Mouse (Mus musculus) limb, embryonic 12.5 days (tissue): Measurements from ENCODE around the gene Pdlim3. TPM values are rescaled to one million over a fixed set of nuclear protein-coding genes. Genes with fewer than 3 reads are reported as not detected.

ENCODE experiments used
- ATAC-seq: fragments of 200-750 bp; cut with Nextera tagmentation; 2 replicates; pipeline ENCODE4 v1.8.0; 2017; ENCODE audit warnings: low read depth, moderate TSS enrichment; ENCODE audit not compliant: insufficient number of reproducible peaks, insufficient read depth, low FRiP score, low TSS enrichment
- H3K27ac ChIP-seq: fragments of 300-500 bp; sonication (generic); 2 replicates; pipeline ENCODE4 v1.5.1; 2016; ENCODE audit warnings: mild to moderate bottlenecking, moderate library complexity
- H3K27me3 ChIP-seq: fragments of 300-500 bp; sonication (generic); 2 replicates; pipeline ENCODE4 v1.6.1; 2016; ENCODE audit warnings: mild to moderate bottlenecking, moderate library complexity
- H3K36me3 ChIP-seq: fragments of 300-500 bp; sonication (generic); 2 replicates; pipeline ENCODE4 v1.6.1; 2016; ENCODE audit warnings: mild to moderate bottlenecking, moderate library complexity
- H3K4me1 ChIP-seq: fragments of 300-500 bp; sonication (generic); replicated peaks from 2 replicates; pipeline ENCODE4 v1.6.1; 2016
- H3K4me2 ChIP-seq: fragments of 300-500 bp; sonication (generic); 2 replicates; pipeline ENCODE4 v1.6.1; 2016; ENCODE audit warnings: mild to moderate bottlenecking, moderate library complexity
- H3K4me3 ChIP-seq: fragments of 300-500 bp; sonication (generic); replicated peaks from 2 replicates; pipeline ENCODE4 v1.5.1; 2016; ENCODE audit warnings: mild to moderate bottlenecking
- H3K9ac ChIP-seq: fragments of 300-500 bp; sonication (generic); replicated peaks from 2 replicates; pipeline ENCODE4 v1.6.1; 2016; ENCODE audit warnings: mild to moderate bottlenecking, moderate library complexity
- H3K9me3 ChIP-seq: fragments of 300-500 bp; sonication (generic); 2 replicates; pipeline ENCODE4 v1.6.1; 2016; ENCODE audit warnings: mild to moderate bottlenecking, moderate library complexity
- WGBS: fragments of 180-500 bp; shearing (Covaris S2); methylation state at CpG from one replicate; pipeline ENCODE4 v1.1.7; 2016; 5-methylcytosine and 5-hydroxymethylcytosine counted together
- polyA plus RNA-seq: library from polyadenylated mRNA; unstranded; fragments of >200 nt; fragmentation: Nextera tagmentation; extraction: Ambion mirVana; gene quantifications from 2 replicates; pipeline ENCODE4 v1.2.1, GENCODE M21; 2016

The Pdlim3 gene
- polyA plus RNA-seq, 1 experiment from 2014 or later, result 17.9 TPM

DNA sequence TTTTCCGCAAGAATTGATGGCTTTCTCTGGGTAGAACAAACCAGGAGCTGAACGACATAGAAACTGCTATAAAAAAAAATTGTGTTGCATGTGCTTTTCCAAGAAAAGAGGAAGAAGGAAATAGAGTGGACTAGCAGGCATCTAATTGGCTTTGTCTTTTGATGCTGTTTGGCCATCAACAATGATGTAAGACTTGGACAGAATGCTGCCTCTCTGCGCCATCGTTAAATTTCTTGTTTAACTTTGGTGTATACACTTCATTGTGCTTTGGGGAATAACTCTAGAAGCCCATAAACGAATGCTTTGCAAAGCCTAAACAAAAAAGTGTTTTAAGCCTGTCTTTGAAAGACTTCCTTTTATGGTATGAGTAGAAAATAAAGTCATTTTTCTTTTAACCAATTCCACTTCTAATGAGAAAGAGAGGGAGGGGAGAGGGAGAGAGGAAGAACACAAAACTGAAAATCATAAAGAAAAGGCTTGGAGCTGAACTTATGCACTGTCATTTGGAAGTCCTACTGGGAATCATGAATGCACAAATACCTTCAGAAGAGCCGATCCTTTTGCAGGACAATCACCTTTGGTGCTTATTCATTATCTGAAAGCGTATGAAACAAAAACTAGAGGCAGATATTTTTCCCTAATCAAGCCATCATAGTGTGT lies 20.5 kb downstream of the Pdlim3 start:
- Histone ChIP-seq H3K27me3 (no peaks in the 10 kb centered on the region), H3K9ac (no peak overlapping the region), H3K4me2 (no peak overlapping the region), H3K4me3 (no peak overlapping the region), H3K4me1 (peaks cover 12% of the 10 kb centered on the region; the same call in 1 of the 2 replicates), H3K36me3 (no peaks in the 10 kb centered on the region), H3K27ac (no peak overlapping the region), H3K9me3 (no peaks in the 10 kb centered on the region)
- 64% methylated on average over 7 of the region's 7 CpGs for WGBS
- no peak for ATAC-seq

DNA sequence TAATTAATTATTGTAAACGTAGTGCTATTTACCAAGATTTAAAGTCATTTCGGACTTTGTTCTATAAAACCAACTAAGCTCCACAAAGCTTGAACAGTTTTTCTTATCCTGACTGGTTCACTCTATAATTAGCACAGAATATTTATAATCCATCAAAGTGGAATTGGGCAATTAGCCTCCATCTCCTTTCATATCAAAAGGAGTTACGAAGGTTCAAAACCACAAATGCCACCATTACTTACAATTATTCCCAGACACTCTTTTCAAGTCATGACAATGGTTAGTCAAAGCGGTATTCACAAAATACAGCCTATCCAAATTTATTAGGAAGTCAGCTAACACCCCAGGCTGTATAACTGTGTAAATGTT lies 21.0 kb downstream of the Pdlim3 start:
- Histone ChIP-seq H3K4me3 (no peak overlapping the region), H3K9me3 (no peaks in the 10 kb centered on the region), H3K9ac (no peak overlapping the region), H3K27ac (no peak overlapping the region), H3K27me3 (no peaks in the 10 kb centered on the region), H3K4me2 (no peak overlapping the region), H3K4me1 (peaks cover 12% of the 10 kb centered on the region; the same call in 1 of the 2 replicates), H3K36me3 (no peaks in the 10 kb centered on the region)
- WGBS, result 81% methylated on average over 4 of the region's 4 CpGs
- no peak for ATAC-seq

DNA sequence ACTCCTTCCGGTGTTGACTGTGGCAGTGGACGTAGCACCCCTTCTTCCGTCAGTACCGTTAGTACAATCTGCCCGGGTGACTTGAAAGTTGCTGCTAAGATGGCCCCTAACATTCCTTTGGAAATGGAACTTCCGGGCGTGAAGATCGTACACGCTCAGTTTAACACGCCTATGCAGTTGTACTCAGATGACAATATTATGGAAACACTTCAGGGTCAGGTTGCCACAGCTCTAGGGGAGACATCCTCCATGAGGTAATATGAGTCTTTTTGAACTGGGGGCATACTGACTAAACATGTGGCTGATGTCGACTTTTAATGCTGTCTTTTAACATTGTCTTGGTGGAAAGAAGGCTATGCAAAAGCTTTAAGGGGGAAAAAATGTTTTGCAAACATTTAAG lies 28.4 kb downstream of the Pdlim3 start:
- Histone ChIP-seq H3K4me1 (peaks cover 13% of the 10 kb centered on the region; the same call in 1 of the 2 replicates), H3K36me3 (no peaks in the 10 kb centered on the region), H3K9ac (no peak overlapping the region), H3K27me3 (no peaks in the 10 kb centered on the region), H3K27ac (no peak overlapping the region), H3K4me3 (no peak overlapping the region), H3K9me3 (no peaks in the 10 kb centered on the region), H3K4me2 (no peak overlapping the region)
- ATAC-seq, result no peak
- WGBS, result 78% methylated on average over 11 of the region's 11 CpGs

DNA sequence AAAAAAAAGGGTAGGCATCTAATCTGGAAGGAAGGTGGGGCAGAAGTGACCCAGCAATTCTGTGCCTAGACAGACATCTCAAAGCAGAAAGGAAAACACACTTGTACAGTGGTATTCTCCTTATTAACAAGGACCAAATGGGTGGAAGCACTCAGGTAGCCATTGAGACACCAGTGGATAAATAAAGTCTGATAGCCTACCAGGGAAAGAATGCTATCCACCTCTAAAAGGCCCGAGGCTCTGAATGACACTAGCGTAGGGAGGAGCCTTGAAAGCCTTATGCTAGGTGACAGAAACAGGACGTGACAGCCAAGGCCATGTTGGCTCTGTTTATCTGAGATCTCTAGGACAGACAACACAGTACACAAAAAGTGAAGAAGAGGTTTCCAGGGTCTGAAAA lies 31.2 kb downstream of the Pdlim3 start:
- Histone ChIP-seq H3K27me3 (no peaks in the 10 kb centered on the region), H3K4me1 (0 out of 2 replicates have a peak, but pooled peaks cover 5% of the 10 kb centered on the region), H3K27ac (peak overlapping the region; percentile 43; the same call in 1 of the 2 replicates), H3K4me3 (no peak overlapping the region), H3K36me3 (no peaks in the 10 kb centered on the region), H3K4me2 (no peak overlapping the region), H3K9me3 (no peaks in the 10 kb centered on the region), H3K9ac (no peak overlapping the region)
- no peak for ATAC-seq
- 88% methylated on average over 3 of the region's 3 CpGs for WGBS

DNA sequence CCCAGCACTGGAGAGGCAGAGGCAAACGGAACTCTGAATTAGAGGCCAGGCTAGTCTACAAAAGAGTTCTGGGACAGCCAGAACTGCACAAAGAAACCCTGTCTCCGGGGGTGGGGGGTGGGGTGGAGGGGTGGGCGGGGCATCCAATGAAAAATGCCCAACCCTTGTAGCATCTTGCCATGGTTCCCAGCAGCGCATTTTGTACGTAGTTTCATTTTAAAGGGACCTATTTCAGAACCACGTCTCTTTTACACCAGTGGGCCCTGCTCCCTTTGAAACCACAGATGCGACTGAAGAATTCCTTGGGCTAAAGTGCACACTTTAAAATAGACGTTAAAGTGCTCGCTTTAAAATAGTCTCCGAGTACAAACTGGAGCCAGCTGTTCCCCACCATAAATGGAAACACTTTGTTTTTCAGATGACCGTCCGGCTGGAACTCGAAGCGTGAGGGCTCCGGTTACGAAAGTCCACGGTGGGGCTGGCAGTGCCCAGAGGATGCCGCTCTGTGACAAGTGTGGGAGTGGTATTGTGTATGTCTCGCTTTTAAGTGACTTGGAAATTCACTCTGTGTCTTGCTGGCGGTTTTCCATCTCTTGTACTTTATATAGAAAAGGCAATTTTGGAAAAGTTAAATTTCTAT lies 31.9 kb downstream of the Pdlim3 start:
- H3K4me1 ChIP-seq, result 0 out of 2 replicates have a peak, but pooled peaks cover 5% of the 10 kb centered on the region
- H3K27me3 ChIP-seq, result no peaks in the 10 kb centered on the region
- 0 out of 2 replicates have a peak overlapping the region, but pooled peaks have one; percentile 15 for H3K4me2 ChIP-seq
- H3K27ac ChIP-seq, result peak overlapping the region; percentile 43; the same call in 1 of the 2 replicates
- ATAC-seq, result no peak
- no peaks in the 10 kb centered on the region for H3K36me3 ChIP-seq
- no peak overlapping the region for H3K9ac ChIP-seq
- no peak overlapping the region for H3K4me3 ChIP-seq
- H3K9me3 ChIP-seq, result 0 out of 2 replicates have a peak, but pooled peaks cover 1% of the 10 kb centered on the region
- WGBS, result 49% methylated on average over 20 of the region's 20 CpGs

DNA sequence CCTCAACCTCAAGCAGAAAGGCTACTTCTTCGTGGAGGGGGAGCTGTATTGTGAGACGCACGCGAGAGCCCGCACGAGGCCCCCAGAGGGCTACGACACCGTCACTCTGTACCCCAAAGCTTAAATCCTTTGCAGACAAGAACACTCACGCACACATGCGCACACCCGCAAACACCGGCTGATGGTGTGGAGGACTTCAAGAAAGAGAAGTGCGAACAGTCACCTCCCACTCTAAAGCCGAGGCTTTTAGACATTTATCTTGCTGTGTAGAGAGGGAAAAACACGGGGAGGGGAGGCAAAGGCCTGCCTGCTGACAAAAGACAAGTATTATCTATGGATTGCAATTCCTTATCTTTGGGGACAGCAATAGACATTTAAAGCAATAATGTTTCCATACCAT lies 33.6 kb downstream of the Pdlim3 start:
- H3K9me3 ChIP-seq, result 0 out of 2 replicates have a peak, but pooled peaks cover 5% of the 10 kb centered on the region
- 89% methylated on average over 15 of the region's 15 CpGs for WGBS

DNA sequence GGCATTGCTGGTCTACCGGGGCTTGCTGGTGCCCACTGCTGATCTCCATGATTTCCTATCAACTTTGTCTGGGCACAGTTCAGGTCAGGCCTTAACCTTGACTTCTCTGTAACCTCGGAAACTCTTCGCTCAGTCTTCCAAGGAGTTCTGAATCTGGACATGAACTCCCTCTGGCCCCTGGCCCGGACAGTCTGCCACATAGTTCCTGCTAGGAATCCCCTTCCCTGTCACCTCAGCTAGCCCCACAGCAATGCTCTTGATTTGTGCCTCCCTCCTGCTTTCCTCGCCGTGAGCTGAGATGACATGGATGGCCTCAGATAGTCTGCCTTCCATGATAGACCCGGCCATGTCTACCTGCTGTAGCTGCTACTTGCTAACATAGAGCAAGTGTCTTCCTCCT lies 35.1 kb downstream of the Pdlim3 start:
- Histone ChIP-seq H3K4me1 (0 out of 2 replicates have a peak, but pooled peaks cover 5% of the 10 kb centered on the region), H3K9me3 (0 out of 2 replicates have a peak, but pooled peaks cover 5% of the 10 kb centered on the region), H3K4me2 (no peak overlapping the region), H3K27ac (no peak overlapping the region), H3K36me3 (no peaks in the 10 kb centered on the region), H3K4me3 (no peak overlapping the region), H3K27me3 (no peaks in the 10 kb centered on the region), H3K9ac (no peak overlapping the region)
- 93% methylated on average over 7 of the region's 7 CpGs for WGBS
- ATAC-seq, result no peak

More for the DNA sequence above, 33.6 kb downstream of the Pdlim3 start:
- Histone ChIP-seq H3K4me3 (no peak overlapping the region), H3K36me3 (no peaks in the 10 kb centered on the region), H3K27me3 (no peaks in the 10 kb centered on the region), H3K9ac (no peak overlapping the region), H3K4me2 (no peak overlapping the region), H3K4me1 (0 out of 2 replicates have a peak, but pooled peaks cover 5% of the 10 kb centered on the region), H3K27ac (no peak overlapping the region)
- no peak for ATAC-seq

DNA sequence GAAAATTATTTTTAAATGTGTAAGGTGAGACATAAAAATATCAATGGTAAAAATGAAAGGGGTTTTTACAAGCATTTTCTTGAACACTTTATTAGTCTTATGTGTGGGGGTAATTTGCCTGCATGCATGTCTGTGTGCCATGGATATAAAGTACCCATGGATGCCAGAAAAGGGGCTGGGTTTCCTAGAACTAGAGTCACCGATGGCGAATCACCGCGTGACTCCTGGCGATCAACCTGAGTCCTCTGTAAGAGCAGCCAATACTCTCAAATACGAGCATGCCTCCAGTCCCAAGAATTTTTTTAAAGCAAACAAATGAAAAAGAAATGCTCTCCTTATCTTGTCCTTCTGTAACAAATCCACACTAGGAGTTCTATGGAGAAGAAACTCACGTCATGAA lies 36.9 kb downstream of the Pdlim3 start:
- no peak overlapping the region for H3K4me2 ChIP-seq
- ATAC-seq, result no peak
- H3K4me3 ChIP-seq, result no peak overlapping the region
- 92% methylated on average over 7 of the region's 7 CpGs for WGBS
- H3K27ac ChIP-seq, result no peak overlapping the region
- H3K36me3 ChIP-seq, result no peaks in the 10 kb centered on the region
- 0 out of 2 replicates have a peak, but pooled peaks cover 5% of the 10 kb centered on the region for H3K9me3 ChIP-seq
- no peaks in the 10 kb centered on the region for H3K4me1 ChIP-seq
- H3K9ac ChIP-seq, result no peak overlapping the region
- no peaks in the 10 kb centered on the region for H3K27me3 ChIP-seq

DNA sequence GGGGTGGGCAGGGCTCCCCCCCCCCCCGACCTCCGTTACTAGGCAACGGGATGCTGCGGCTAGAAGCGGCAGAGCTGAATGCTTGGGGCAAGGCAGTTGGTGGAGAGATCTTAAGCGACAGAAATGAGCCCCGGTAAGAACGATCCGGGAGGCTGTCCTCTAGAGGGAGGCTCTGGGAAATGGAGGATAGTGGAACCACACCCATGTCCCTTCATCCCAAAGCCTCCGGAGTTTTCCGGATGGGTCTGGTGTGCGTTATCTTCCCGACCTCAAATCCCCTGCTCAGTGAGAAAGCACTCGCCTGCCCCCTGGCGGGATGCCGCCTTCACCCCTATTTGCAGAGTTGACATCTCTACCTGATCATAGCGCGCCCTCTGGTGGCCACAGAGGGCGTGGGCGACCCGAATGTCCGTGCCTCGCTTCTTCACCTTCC lies 49.3 kb downstream of the Pdlim3 start, which contains the start of gene Ccdc110:
Gene Ccdc110, plus strand, starts transcription at position 38 of the 433 bp plus-strand sequence.
- H3K4me1 ChIP-seq, result peaks cover 3% of the 10 kb centered on the region; the same call in 1 of the 2 replicates
- H3K27me3 ChIP-seq, result no peaks in the 10 kb centered on the region
- H3K4me2 ChIP-seq, result peak within 1 kb of the TSS; percentile 61
- no peaks in the 10 kb centered on the region for H3K36me3 ChIP-seq
- H3K4me3 ChIP-seq, result peak within 1 kb of the TSS; percentile 35
- 2% methylated on average over 23 of the region's 23 CpGs for WGBS
- no peak within 1 kb of the TSS for H3K27ac ChIP-seq
- H3K9ac ChIP-seq, result no peak within 1 kb of the TSS
- 0 out of 2 replicates have a peak, but pooled peaks cover 6% of the 10 kb centered on the region for H3K9me3 ChIP-seq
- ATAC-seq, result peak; percentile 79

DNA sequence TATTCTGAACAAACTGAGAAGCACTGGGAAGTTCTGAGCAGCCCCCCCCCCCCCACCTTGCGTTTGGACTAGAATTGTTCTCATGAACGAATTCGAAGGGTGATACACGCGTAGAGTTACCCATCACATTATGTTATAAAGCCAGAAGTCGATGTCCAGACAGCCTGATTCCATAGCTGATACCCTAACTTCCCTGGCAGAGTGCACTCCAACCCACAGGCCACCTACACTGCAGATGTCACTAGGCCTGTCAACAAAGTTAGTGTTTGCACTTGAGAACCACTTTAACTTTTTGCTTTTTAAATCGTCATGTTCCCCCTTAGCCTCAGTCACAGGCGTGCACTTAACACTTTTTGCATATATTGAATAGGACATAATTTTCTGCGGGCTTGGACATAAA lies 51.7 kb downstream of the Pdlim3 start:
- no peak overlapping the region for H3K27ac ChIP-seq

DNA sequence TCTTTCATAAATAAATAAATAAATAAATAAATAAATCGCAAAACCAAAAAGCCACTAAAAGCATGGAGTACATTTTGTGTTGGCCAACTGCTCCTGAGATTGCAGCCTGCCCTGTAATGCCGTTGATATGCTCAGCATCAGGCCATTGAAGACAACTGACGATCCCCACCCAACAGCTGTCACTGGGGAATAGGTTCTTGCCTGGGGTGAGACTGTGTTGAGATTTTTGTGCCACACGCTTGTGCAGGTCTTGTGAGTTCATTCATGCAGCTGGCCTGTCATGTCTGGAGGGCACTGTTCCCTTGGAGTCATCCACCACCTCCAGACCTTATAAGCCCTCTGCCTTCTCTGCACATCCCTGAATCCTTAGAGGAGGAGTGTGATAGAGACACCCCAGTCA lies 61.0 kb downstream of the Pdlim3 start:
- Histone ChIP-seq H3K4me2 (no peak overlapping the region), H3K4me3 (no peak overlapping the region), H3K9ac (no peak overlapping the region), H3K9me3 (no peaks in the 10 kb centered on the region), H3K27me3 (no peaks in the 10 kb centered on the region), H3K36me3 (no peaks in the 10 kb centered on the region), H3K4me1 (no peaks in the 10 kb centered on the region), H3K27ac (no peak overlapping the region)
- 90% methylated on average over 4 of the region's 4 CpGs for WGBS
- no peak for ATAC-seq

More for the DNA sequence above, 51.7 kb downstream of the Pdlim3 start:
- H3K9me3 ChIP-seq, result no peaks in the 10 kb centered on the region
- no peak overlapping the region for H3K9ac ChIP-seq
- no peaks in the 10 kb centered on the region for H3K27me3 ChIP-seq
- H3K4me1 ChIP-seq, result peaks cover 3% of the 10 kb centered on the region; the same call in 1 of the 2 replicates
- 88% methylated on average over 9 of the region's 9 CpGs for WGBS
- H3K4me2 ChIP-seq, result no peak overlapping the region
- no peak for ATAC-seq
- no peaks in the 10 kb centered on the region for H3K36me3 ChIP-seq
- H3K4me3 ChIP-seq, result no peak overlapping the region
